Mouse (Mus musculus) midbrain, embryonic 11.5 days (tissue): ENCODE results near the gene Gm37596. TPM values are rescaled to one million over a fixed set of nuclear protein-coding genes. Genes with fewer than 3 reads are reported as not detected.
"Not testable (repeated sequence)": the region's sequence is repeated elsewhere in the genome, so short reads cannot be mapped to it uniquely, and the experiment has no call there.

ENCODE experiments used
- ATAC-seq: fragments of 200-750 bp; cut with Nextera tagmentation; 2 replicates; pipeline ENCODE4 v1.8.0; 2017; ENCODE audit warnings: moderate TSS enrichment, moderate library complexity; ENCODE audit not compliant: low FRiP score
- DNase-seq: peaks from one replicate; pipeline ENCODE4 v3.0.0; 2015; ENCODE audit warnings: low spot score; ENCODE audit errors: missing footprints
- H3K27ac ChIP-seq: fragments of 300-500 bp; sonication (generic); 2 replicates; pipeline ENCODE4 v1.5.1; 2014; ENCODE audit warnings: low read depth, low read length
- H3K27me3 ChIP-seq: fragments of 300-500 bp; sonication (generic); 2 replicates; pipeline ENCODE4 v1.6.1; 2014; ENCODE audit warnings: mild to moderate bottlenecking, low read length, moderate library complexity, mixed read lengths; ENCODE audit not compliant: control insufficient read depth, insufficient read depth
- H3K36me3 ChIP-seq: fragments of 300-500 bp; sonication (generic); 2 replicates; pipeline ENCODE4 v1.6.1; 2014; ENCODE audit warnings: mild to moderate bottlenecking, low read length, moderate library complexity, mixed read lengths; ENCODE audit not compliant: control insufficient read depth, insufficient read depth
- H3K4me1 ChIP-seq: fragments of 300-500 bp; sonication (generic); 2 replicates; pipeline ENCODE4 v1.6.1; 2014; ENCODE audit warnings: low read length; ENCODE audit not compliant: control insufficient read depth, insufficient read depth
- H3K4me2 ChIP-seq: fragments of 300-500 bp; sonication (generic); 2 replicates; pipeline ENCODE4 v1.6.1; 2014; ENCODE audit warnings: mild to moderate bottlenecking, moderate library complexity
- H3K4me3 ChIP-seq: fragments of 300-500 bp; sonication (generic); 2 replicates; pipeline ENCODE4 v1.5.1; 2014; ENCODE audit warnings: low read depth, low read length
- H3K9ac ChIP-seq: fragments of 300-500 bp; sonication (generic); 2 replicates; pipeline ENCODE4 v1.6.1; 2014; ENCODE audit warnings: low read length
- H3K9me3 ChIP-seq: fragments of 300-500 bp; sonication (generic); 2 replicates; pipeline ENCODE4 v1.6.1; 2016; ENCODE audit warnings: low read length; ENCODE audit not compliant: control insufficient read depth
- WGBS: fragments of 180-500 bp; shearing (Covaris S2); extraction: QIAGEN DNeasy Blood & Tissue Kit; methylation state at CpG from one replicate; pipeline ENCODE4 v1.1.7; 2014; 5-methylcytosine and 5-hydroxymethylcytosine counted together
- polyA plus RNA-seq: library from polyadenylated mRNA; unstranded; fragments of >200 nt; fragmentation: Nextera tagmentation; extraction: Ambion mirVana; gene quantifications from 2 replicates; pipeline ENCODE4 v1.2.1, GENCODE M21; 2014

Gm37596 gene
- polyA plus RNA-seq, result not detected in 2 replicates

DNA sequence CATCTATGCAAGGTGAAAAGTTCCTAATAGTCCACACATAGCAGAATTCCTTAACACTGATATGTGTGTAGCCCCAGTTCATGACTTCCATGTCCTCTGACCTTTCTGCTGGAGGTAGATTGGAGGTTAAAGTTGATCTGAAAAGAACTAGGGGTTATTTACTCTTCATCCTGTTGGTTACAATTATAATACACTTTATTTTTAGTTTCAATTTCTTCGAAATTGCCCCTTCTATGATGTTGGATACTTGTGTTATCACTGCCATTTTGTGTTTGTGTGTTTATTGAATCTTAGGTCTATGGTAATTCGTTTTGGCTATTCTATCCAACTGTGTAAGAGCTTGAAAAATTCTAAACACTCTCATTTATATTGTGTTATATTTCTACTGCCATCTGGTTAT, at the start of gene Gm37596:
Gene Gm37596, minus strand, starts transcription at position 101 of the 400 bp plus-strand sequence.
- WGBS, result 70% methylated on average over 1 of the region's 2 CpGs

DNA sequence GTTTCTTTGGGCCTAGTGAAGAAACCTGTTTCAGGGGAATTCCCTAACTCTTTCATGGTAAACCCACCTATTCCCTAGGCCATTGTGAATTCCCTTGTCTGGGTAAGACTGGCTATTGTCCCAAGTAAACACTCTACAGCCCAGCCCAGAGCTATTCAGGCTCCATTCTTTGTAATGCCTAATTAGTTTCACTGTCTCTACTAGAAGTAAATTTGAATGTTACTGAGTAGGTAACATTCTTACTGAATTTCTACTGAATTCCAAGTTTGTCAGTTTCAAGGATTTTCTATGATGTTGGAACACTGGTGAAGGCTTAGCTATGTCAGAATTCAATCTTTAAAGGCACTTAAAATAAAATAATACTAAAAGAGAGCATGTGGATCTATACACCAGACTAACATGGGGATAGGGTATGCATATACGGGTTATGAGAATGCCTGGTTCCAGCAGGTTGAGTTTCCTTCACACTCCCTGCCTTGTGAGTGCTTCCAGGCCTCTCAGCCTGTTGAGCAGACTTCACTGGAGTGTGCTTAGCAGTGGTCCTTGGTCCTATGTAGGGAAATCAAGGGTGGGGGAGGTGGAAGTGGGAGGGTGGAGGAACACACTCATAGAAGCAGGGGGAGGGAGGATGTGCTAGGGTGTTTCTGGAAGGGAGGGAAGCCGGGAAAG, 16.2 kb upstream of the Gm37596 start:
- WGBS, result 85% methylated on average over 2 of the region's 2 CpGs
- ATAC-seq, H3K36me3 ChIP-seq: not testable (repeated sequence)

More for the DNA sequence above, at the start of gene Gm37596:
- H3K27me3 ChIP-seq, H3K36me3 ChIP-seq, ATAC-seq, H3K4me2 ChIP-seq, H3K9ac ChIP-seq, H3K27ac ChIP-seq, DNase-seq, H3K4me1 ChIP-seq, H3K4me3 ChIP-seq, H3K9me3 ChIP-seq: not testable (repeated sequence)

DNA sequence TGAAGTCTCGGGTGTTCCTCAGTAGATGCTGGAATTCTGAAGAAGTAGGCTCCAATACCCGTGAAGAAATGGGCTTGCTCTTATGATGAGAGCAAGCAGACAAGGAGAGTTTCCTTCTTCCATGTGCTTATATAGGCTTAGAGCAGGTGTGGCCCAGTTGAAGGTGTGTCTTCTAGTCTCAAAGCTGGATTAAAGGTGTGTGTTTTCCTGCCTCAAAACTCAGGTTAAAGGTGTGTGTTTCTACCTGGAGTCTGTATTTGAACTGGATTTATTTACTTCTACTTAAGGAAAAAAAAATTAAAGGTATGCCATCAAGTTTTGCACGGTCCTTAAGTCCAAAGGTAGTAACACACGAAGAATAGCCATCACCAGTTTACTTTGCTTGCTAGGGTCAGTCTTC, 16.7 kb downstream of the Gm37596 start, which contains the start of gene Tdpoz1:
Gene Tdpoz1, minus strand, starts transcription at position 101 of the 400 bp plus-strand sequence.
- not testable (repeated sequence) for H3K9ac ChIP-seq, H3K27me3 ChIP-seq, H3K9me3 ChIP-seq, H3K4me3 ChIP-seq, H3K4me1 ChIP-seq, H3K27ac ChIP-seq, H3K4me2 ChIP-seq, H3K36me3 ChIP-seq, ATAC-seq, DNase-seq
- 86% methylated on average over 2 of the region's 4 CpGs for WGBS

More for the DNA sequence above, 16.2 kb upstream of the Gm37596 start:
- not testable (repeated sequence) for H3K4me2 ChIP-seq, H3K9me3 ChIP-seq, H3K4me1 ChIP-seq, H3K9ac ChIP-seq, DNase-seq, H3K4me3 ChIP-seq, H3K27me3 ChIP-seq, H3K27ac ChIP-seq

DNA sequence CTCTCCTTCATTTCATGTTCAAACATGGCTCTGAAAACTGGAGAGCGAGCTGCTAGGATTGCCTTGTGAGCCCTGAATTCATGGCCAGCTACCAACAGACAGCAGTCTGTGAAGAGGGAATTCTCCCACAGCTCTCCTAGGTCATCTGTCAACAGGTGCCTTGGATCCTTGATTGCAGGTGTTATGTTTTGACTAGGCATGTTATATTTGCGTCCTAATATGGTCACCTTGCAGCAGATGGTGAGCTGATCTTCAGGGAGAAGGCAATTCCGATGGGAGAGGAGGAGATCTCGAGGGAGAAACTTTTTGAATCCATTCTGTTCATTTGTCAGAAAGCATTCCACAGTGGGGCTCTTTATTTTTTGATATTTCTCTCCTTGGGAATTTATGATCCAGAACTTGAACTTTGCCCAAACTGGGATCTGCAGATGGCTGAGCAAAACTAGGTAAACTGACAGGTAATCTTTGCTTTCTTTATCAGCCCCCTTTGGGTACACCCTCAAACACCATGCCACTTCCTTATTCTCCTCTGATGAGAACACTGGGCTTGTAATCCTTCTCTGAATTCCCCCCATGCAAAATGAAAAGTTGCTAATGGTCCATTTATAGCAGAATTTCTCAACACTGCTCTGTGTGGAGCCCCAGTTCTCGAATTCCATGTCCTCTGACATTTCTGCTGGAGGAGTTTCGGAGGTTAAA, 21.9 kb downstream of the Gm37596 start:
- not testable (repeated sequence) for H3K9me3 ChIP-seq, H3K27ac ChIP-seq, H3K4me3 ChIP-seq, ATAC-seq, H3K9ac ChIP-seq, H3K36me3 ChIP-seq, H3K4me1 ChIP-seq, H3K4me2 ChIP-seq, DNase-seq, H3K27me3 ChIP-seq
- WGBS, result 81% methylated on average over 5 of the region's 6 CpGs

- no peak overlapping the region for H3K4me2 ChIP-seq
- no peaks in the 10 kb centered on the region for H3K4me1 ChIP-seq
- WGBS, result 84% methylated on average over 1 of the region's 1 CpGs
- no peaks in the 10 kb centered on the region for H3K36me3 ChIP-seq
- no peak overlapping the region for H3K27ac ChIP-seq
- H3K27me3 ChIP-seq, result no peaks in the 10 kb centered on the region
- no peak overlapping the region for H3K9ac ChIP-seq
- no peaks in the 10 kb centered on the region for H3K9me3 ChIP-seq
- DNase-seq (no peak), ATAC-seq (no peak)
- no peak overlapping the region for H3K4me3 ChIP-seq
These were observed 38.6 kb downstream of the Gm37596 start for GRCm38 (mm10) chr3:93654260-93654659.

GRCm38 (mm10) chr3:93652586-93652985, 40.3 kb downstream of the Gm37596 start, which contains the start of gene Tdpoz2:
Tdpoz2 (minus strand) TSS chr3:93652686.
- ATAC-seq (no peak), DNase-seq (no peak)
- WGBS, result 86% methylated on average over 3 of the region's 3 CpGs
- no peaks in the 10 kb centered on the region for H3K9me3 ChIP-seq
- H3K27ac ChIP-seq, result no peak within 1 kb of the TSS
- no peak within 1 kb of the TSS for H3K4me3 ChIP-seq
- no peak within 1 kb of the TSS for H3K9ac ChIP-seq
- H3K4me1 ChIP-seq, result no peaks in the 10 kb centered on the region
- no peak within 1 kb of the TSS for H3K4me2 ChIP-seq
- no peaks in the 10 kb centered on the region for H3K36me3 ChIP-seq
- no peaks in the 10 kb centered on the region for H3K27me3 ChIP-seq

Other genes starting within 250 kb of the Gm37596 start
- gene Tchhl1, start 224.3 kb downstream of the Gm37596 start, polyA plus RNA-seq, result not detected in 2 replicates
- 351 and 358 TPM in 2 replicates for gene S100a11, start 172.6 kb downstream of the Gm37596 start, polyA plus RNA-seq
- 181 and 187 TPM in 2 replicates for gene S100a10, start 138.0 kb downstream of the Gm37596 start, polyA plus RNA-seq
- gene Tdpoz2, start 40.4 kb downstream of the Gm37596 start, polyA plus RNA-seq, result not detected in 2 replicates
- not detected in 2 replicates for gene Tdpoz1, start 16.8 kb downstream of the Gm37596 start, polyA plus RNA-seq
- not detected in 2 replicates for gene Gm5773, start 79.9 kb upstream of the Gm37596 start, polyA plus RNA-seq
- not detected in 2 replicates for gene Tdpoz4, start 103.3 kb upstream of the Gm37596 start, polyA plus RNA-seq
- not detected in 2 replicates for gene Tdpoz3, start 132.9 kb upstream of the Gm37596 start, polyA plus RNA-seq